Mouse (Mus musculus) myocyte (in vitro differentiated cells): ENCODE data around the gene Grrp1. TPM values are rescaled to one million over a fixed set of nuclear protein-coding genes. Genes with fewer than 3 reads are reported as not detected.

Experiments used
- H3K27me3 ChIP-seq: one replicate; pipeline ENCODE4 v1.6.1; 2011; ENCODE audit not compliant: control insufficient read depth, insufficient read depth, insufficient read length
- H3K36me3 ChIP-seq: one replicate; pipeline ENCODE4 v1.6.1; 2011; ENCODE audit not compliant: control insufficient read depth, insufficient read depth
- H3K4me2 ChIP-seq: one replicate; pipeline ENCODE4 v1.6.1; 2011; ENCODE audit warnings: low read depth, control low read depth
- H3K4me3 ChIP-seq: one replicate; pipeline ENCODE4 v1.5.1; 2011; ENCODE audit warnings: mild to moderate bottlenecking, control low read depth, moderate library complexity
- H3K79me2 ChIP-seq: one replicate; pipeline ENCODE4 v1.6.1; 2011; ENCODE audit not compliant: control insufficient read depth, insufficient read depth
- H3ac ChIP-seq: one replicate; pipeline ENCODE4 v1.6.1; 2011; ENCODE audit not compliant: control insufficient read depth, insufficient read length
- CEBPB ChIP-seq: IDR thresholded peaks from 2 replicates; pipeline ENCODE4 v1.6.1; 2011; ENCODE audit warnings: mild to moderate bottlenecking, moderate library complexity; ENCODE audit not compliant: poor library complexity, insufficient read depth, severe bottlenecking
- E2F4 ChIP-seq: IDR thresholded peaks from one replicate; pipeline ENCODE4 v1.6.1; 2011; ENCODE audit warnings: mild to moderate bottlenecking, control low read depth, moderate library complexity; ENCODE audit not compliant: insufficient read depth
- MAX ChIP-seq: IDR thresholded peaks from one replicate; pipeline ENCODE4 v1.6.1; 2011; ENCODE audit warnings: low read depth, mild to moderate bottlenecking, control low read depth
- MYOD1 ChIP-seq, 3 experiments: IDR thresholded peaks; one replicate each; pipeline ENCODE4 v1.6.1; 2011; ENCODE audit warnings: control low read depth in 2 of 3, low read depth in 2 of 3, mild to moderate bottlenecking in 2 of 3, moderate library complexity in 1 of 3; ENCODE audit not compliant: insufficient read length in 2 of 3, control insufficient read depth in 1 of 3
- MYOG ChIP-seq, 3 experiments: IDR thresholded peaks; one replicate each; pipeline ENCODE4 v1.6.1; 2011; ENCODE audit warnings: control low read depth in 2 of 3, low read depth in 2 of 3, mild to moderate bottlenecking in 2 of 3; ENCODE audit not compliant: insufficient read length in 2 of 3, control insufficient read depth in 1 of 3, insufficient read depth in 1 of 3
- POLR2A ChIP-seq: IDR thresholded peaks from one replicate; pipeline ENCODE4 v1.6.1; 2011; ENCODE audit warnings: low read depth, mild to moderate bottlenecking, control low read depth, moderate library complexity; ENCODE audit not compliant: insufficient read length
- POLR2AphosphoS2 ChIP-seq: IDR thresholded peaks from one replicate; pipeline ENCODE4 v1.6.1; 2011; ENCODE audit warnings: low read depth, control low read depth; ENCODE audit not compliant: insufficient read length
- REST ChIP-seq: IDR thresholded peaks from one replicate; pipeline ENCODE4 v1.6.1; 2011; ENCODE audit warnings: mild to moderate bottlenecking, control low read depth, moderate library complexity; ENCODE audit not compliant: insufficient read depth, insufficient read length
- SRF ChIP-seq: IDR thresholded peaks from one replicate; pipeline ENCODE4 v1.6.1; 2011; ENCODE audit warnings: low read depth; ENCODE audit not compliant: control insufficient read depth, insufficient read length
- TCF12 ChIP-seq: IDR thresholded peaks from one replicate; pipeline ENCODE4 v1.6.1; 2011; ENCODE audit warnings: mild to moderate bottlenecking, control low read depth; ENCODE audit not compliant: poor library complexity, insufficient read depth, severe bottlenecking
- TCF3 ChIP-seq: IDR thresholded peaks from one replicate; pipeline ENCODE4 v1.6.1; 2011; ENCODE audit warnings: low read depth, control low read depth; ENCODE audit not compliant: insufficient read length
- USF1 ChIP-seq: IDR thresholded peaks from one replicate; pipeline ENCODE4 v1.6.1; 2011; ENCODE audit warnings: low read depth, mild to moderate bottlenecking, control low read depth, moderate library complexity
- polyA plus RNA-seq: library from polyadenylated mRNA; unstranded; fragments of >200 nt; fragmentation: generic; extraction: Trizol; gene quantifications from one replicate; pipeline ENCODE4 v1.2.1, GENCODE M21; 2012; ENCODE audit warnings: missing spikeins

Grrp1 gene
- polyA plus RNA-seq, 1 experiment, result 0.17 TPM

- H3K79me2 ChIP-seq, result no peaks in the 10 kb centered on the region
- TF ChIP-seq TCF12 (no peak), MYOG (IDR thresholded peaks at IDR 0.05; ENCODE audit: control insufficient read depth in 1 of 3, insufficient read depth in 1 of 3, insufficient read length in 2 of 3, low read depth in 2 of 3) (no peak), POLR2A (no peak), MYOD1 (IDR thresholded peaks at IDR 0.05; ENCODE audit: control insufficient read depth in 1 of 3, insufficient read length in 2 of 3, low read depth in 2 of 3) (no peak), POLR2AphosphoS2 (no peak), E2F4 (no peak), USF1 (no peak), CEBPB (no peak), MAX (no peak), SRF (no peak), TCF3 (no peak), REST (no peak)
- no peak overlapping the region for H3K4me2 ChIP-seq
- H3K36me3 ChIP-seq, result no peaks in the 10 kb centered on the region
- no peaks in the 10 kb centered on the region for H3K27me3 ChIP-seq
- no peak overlapping the region for H3ac ChIP-seq
- H3K4me3 ChIP-seq, result no peak overlapping the region
Measured at GRCm38 (mm10) chr4:134268102-134268655, 14.3 kb upstream of the Grrp1 start.

- TF ChIP-seq SRF, result no peak
- no peak for TF ChIP-seq REST
- TF ChIP-seq TCF12, result no peak
- TF ChIP-seq MYOD1 (IDR thresholded peaks at IDR 0.05; ENCODE audit: control insufficient read depth in 1 of 3, insufficient read length in 2 of 3, low read depth in 2 of 3), result no peak
- TF ChIP-seq CEBPB, result no peak
- TF ChIP-seq POLR2A, result no peak
- TF ChIP-seq MAX, result no peak
- Histone ChIP-seq H3K27me3 (no peaks in the 10 kb centered on the region), H3ac (no peak overlapping the region), H3K4me3 (no peak overlapping the region), H3K4me2 (no peak overlapping the region), H3K36me3 (no peaks in the 10 kb centered on the region), H3K79me2 (no peaks in the 10 kb centered on the region)
Measured at GRCm38 (mm10) chr4:134265860-134266585, 12.1 kb upstream of the Grrp1 start.

- TF ChIP-seq CEBPB, result no peak
- no peak for TF ChIP-seq SRF
- TF ChIP-seq MAX, result no peak
- no peak for TF ChIP-seq MYOD1 (IDR thresholded peaks at IDR 0.05; ENCODE audit: control insufficient read depth in 1 of 3, insufficient read length in 2 of 3, low read depth in 2 of 3)
- TF ChIP-seq USF1, result no peak
- no peak for TF ChIP-seq POLR2AphosphoS2
- no peak for TF ChIP-seq TCF12
- no peak for TF ChIP-seq REST
- TF ChIP-seq E2F4, result no peak
- Histone ChIP-seq H3K79me2 (no peaks in the 10 kb centered on the region), H3K27me3 (no peaks in the 10 kb centered on the region), H3K4me3 (no peak overlapping the region), H3K36me3 (no peaks in the 10 kb centered on the region), H3K4me2 (no peak overlapping the region), H3ac (no peak overlapping the region)
Measured at GRCm38 (mm10) chr4:134263191-134263590, 9.3 kb upstream of the Grrp1 start.

GRCm38 (mm10) chr4:134258354-134258753, 4.4 kb upstream of the Grrp1 start:
- H3K79me2 ChIP-seq, result no peaks in the 10 kb centered on the region
- no peak overlapping the region for H3K4me3 ChIP-seq
- H3ac ChIP-seq, result no peak overlapping the region
- no peak overlapping the region for H3K4me2 ChIP-seq
- H3K27me3 ChIP-seq, result peaks cover 18% of the 10 kb centered on the region
- H3K36me3 ChIP-seq, result no peaks in the 10 kb centered on the region
- TF ChIP-seq CEBPB, result no peak
- TF ChIP-seq MAX, result no peak
- no peak for TF ChIP-seq TCF12
- TF ChIP-seq MYOG (IDR thresholded peaks at IDR 0.05; ENCODE audit: control insufficient read depth in 1 of 3, insufficient read depth in 1 of 3, insufficient read length in 2 of 3, low read depth in 2 of 3), result no peak
- TF ChIP-seq E2F4, result no peak
- no peak for TF ChIP-seq SRF

GRCm38 (mm10) chr4:134257198-134258009, 3.5 kb upstream of the Grrp1 start:
- TF ChIP-seq POLR2A (no peak), REST (no peak), SRF (no peak)
- Histone ChIP-seq H3K4me2 (peak overlapping the region; percentile 34), H3ac (no peak overlapping the region), H3K79me2 (no peaks in the 10 kb centered on the region), H3K4me3 (no peak overlapping the region), H3K27me3 (peaks cover 28% of the 10 kb centered on the region), H3K36me3 (no peaks in the 10 kb centered on the region)
